Mouse (Mus musculus): ENCODE measurements around the gene Psmd7.
A peak's percentile ranks its signal among the peaks of the same experiment; 100 is the strongest.
"Not testable (repeated sequence)": the region's sequence is repeated elsewhere in the genome, so short reads cannot be mapped to it uniquely, and the experiment has no call there.

Psmd7 gene

DNA sequence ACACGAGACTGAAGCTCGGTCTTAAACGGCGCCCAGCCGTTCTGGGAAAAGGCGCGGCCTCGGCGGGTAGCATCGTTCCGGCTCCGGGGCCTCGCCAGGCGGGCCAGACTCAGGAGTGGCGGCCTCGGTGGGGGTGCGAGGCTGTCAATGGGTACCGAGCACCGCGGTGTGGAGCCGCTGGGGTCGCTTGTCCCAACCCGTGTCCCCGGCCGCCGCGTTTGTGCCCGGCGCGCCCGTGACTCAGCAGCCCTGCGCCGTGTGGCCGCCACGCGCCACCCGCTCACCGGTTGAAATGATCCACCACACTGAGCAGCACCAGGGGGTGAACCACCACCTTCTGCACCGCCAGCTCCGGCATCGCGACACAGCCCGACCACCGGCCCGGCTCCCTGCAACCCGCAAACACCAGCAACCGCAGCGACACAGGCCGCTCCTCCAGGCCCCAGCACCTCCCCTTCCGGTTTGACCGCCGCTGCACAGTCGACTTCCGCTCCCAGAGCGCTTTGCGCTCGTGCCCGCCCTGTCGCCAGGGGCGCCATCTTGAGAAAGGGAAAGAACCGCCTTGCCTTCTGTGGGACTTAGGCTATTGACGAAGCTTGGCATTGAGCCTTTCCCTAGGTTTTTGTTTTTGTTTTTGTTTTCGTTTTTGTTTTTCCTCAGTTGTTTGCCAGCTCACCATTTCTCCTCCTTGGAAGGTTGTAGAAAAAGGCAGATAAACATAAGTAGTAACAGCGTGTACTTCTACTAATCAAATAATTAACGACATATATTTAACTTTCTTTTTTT lies at the start of gene Psmd7:
Gene Psmd7 (minus strand): TSS at position 470 of the 786 bp plus-strand sequence.
- DNase-seq (ENCODE audit: low spot score) = peak; percentile 98

- DNase-seq (ENCODE audit: low spot score) = no peak
Measured at GRCm38 (mm10) chr8:107633734-107634133, 45.5 kb upstream of the Psmd7 start.

- DNase-seq (ENCODE audit: low spot score) = no peak
Measured at GRCm38 (mm10) chr8:107629701-107630100, 41.4 kb upstream of the Psmd7 start.

- no peak for DNase-seq (ENCODE audit: low spot score)
Measured at GRCm38 (mm10) chr8:107628501-107629149, 40.4 kb upstream of the Psmd7 start.

- no peak for DNase-seq (ENCODE audit: low spot score)
Measured at GRCm38 (mm10) chr8:107627881-107628280, 39.6 kb upstream of the Psmd7 start.

DNA sequence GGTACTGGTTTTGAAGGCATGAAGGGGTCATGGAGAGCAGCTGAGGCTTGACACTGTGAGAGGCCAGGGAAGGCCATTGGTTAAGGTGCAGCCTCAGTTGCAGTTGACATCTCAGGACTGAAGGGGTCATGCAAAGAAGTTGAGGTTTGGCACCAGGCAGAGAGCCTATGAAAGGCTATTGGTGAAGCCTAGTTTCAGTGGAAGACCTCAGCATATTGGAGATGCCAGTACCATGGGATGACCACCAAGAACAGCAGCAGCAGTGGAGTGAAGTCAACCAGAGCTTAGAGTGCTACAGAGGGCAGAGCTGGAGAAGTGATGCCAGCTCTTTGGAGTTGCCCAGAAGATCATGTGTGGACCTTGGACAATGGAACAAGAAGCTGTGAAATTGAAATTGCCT lies 36.0 kb upstream of the Psmd7 start:
- not testable (repeated sequence) for DNase-seq (ENCODE audit: low spot score)

DNA sequence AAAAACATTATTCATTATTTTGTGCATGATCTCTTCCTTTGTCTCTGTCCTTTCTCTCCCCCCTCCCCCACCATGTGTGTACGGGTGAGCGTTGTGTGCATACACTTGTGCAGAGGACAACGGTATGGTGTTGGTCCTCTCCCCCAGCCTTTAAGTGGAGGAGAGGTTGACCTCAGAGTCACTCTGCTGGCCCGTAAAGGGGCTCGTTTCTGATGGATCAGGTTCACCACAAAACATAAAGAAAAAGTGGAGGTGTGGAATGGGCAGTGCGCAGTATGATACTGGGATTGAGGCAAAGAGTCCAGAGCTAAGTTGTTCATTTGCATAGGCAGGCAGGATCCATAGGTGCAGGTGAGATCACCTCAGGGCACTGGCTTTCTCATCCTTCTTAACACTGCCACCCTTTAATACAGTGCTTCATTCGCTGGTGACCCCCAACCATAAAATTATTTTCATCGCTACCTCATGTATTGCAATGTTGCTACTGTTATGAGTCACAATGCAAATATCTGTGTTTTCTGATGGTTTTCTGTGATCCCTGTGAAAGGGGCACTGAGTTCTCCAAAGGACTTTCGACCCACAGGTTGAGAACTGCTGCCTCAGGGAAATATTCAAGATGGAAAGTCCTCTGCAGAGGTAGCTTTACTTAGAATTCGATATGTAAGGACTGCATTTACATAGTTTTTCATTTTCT lies 33.8 kb upstream of the Psmd7 start:
- no peak for DNase-seq (ENCODE audit: low spot score)

GRCm38 (mm10) chr8:107621136-107621535 lies 32.9 kb upstream of the Psmd7 start:
- DNase-seq (ENCODE audit: low spot score) = peak; percentile 17

DNA sequence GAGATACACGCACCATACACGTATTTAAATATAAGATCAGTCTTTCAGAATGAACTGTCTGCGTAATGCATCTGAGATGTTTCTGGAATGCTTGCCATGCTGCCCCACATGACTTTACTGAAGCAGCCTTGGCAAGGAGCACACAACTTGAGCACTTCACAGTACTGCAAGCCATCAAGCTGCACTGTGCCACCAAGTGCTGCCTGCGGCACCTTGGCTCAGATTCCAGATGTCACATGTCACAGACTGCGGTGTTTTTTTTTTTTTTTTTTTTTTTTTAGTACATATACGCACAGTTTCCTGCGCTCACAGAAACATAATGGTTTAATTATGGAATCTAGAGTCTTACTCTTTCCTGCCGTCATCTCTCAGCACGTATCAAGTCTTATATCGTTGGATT lies 30.2 kb upstream of the Psmd7 start:
- DNase-seq (ENCODE audit: low spot score) = no peak

GRCm38 (mm10) chr8:107613411-107613810 lies 25.1 kb upstream of the Psmd7 start:
- no peak for DNase-seq (ENCODE audit: low spot score)

- DNase-seq (ENCODE audit: low spot score) = no peak
Measured at GRCm38 (mm10) chr8:107610845-107611244, 22.6 kb upstream of the Psmd7 start.

DNA sequence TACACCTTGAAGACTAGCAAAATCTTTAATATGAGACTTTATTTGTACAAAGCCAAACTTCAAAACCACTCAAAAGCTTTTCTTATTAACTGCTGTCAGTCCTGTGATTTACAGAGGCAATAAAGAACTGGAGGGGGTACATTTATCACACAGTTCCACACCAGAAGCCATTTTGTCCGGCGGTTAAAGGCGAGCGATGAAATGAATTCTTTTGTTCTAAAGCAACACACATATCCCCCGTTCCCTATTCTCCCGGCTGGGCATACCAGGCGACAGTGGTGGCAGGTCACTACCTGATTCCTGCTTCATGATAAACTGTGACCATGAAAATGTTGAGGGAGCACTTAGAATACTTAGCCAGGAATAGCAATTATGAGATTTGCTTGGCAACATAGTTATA lies 20.5 kb upstream of the Psmd7 start:
- no peak for DNase-seq (ENCODE audit: low spot score)

GRCm38 (mm10) chr8:107603026-107603425 lies 14.8 kb upstream of the Psmd7 start:
- DNase-seq (ENCODE audit: low spot score) = peak; percentile 78

DNA sequence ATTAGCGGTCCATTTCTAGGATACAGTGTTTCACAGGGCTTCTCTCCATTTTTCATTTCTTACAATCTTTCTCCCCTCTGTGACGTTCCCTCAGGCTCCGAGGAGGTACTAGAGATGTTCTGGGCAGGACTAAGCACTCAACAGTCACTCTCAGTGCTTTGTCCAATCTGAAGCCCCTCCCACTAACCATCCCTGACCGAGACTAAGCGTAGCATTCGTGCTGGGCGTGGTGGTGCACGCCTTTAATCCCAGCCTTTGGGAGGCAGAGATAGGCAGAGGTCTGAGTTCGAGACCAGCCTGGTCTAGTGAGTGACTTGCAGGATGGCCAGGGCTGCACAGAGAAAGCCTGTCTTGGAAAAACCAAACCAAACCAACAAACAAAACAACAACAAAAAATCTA lies 11.4 kb upstream of the Psmd7 start:
- DNase-seq (ENCODE audit: low spot score) = no peak

DNA sequence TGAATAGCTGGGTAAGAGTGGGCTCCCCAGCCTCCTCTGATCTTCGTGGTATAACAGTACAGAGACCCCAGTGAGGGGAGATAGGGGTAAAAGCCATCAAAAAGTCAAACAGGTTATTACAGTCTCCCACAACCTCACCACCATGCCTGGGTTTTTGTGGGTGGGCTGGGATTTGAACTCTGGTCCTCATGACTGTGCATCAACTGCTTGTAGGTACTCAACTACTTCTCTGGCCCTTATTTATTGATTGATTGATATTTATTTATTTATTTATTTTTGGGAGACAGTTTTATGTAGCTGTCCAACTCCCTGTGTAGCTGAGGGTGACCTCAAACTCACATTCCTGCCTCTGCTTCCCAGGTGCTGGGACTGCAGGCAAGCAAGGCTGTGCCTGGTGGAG lies 9.5 kb upstream of the Psmd7 start:
- DNase-seq (ENCODE audit: low spot score) = no peak

DNA sequence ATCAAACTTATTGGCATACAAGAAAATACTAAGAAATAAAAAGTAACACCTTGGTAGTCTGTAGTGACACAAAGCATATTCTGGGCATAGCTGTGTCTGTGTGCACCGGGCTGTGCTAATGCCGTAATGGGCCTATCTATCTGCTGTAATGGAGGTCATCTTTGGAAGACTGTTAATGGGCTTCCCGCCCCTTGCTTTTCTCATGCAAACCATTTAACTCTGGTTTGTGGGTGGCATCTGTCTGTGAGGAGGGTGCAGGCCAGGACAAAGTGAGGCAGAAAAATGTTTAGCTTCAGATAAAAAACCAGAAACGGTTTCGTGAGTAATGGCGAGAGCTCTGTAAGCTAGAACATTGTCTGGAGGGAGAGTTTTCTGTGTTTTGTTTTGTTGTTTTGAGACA lies 6.6 kb upstream of the Psmd7 start:
- DNase-seq (ENCODE audit: low spot score) = no peak

DNA sequence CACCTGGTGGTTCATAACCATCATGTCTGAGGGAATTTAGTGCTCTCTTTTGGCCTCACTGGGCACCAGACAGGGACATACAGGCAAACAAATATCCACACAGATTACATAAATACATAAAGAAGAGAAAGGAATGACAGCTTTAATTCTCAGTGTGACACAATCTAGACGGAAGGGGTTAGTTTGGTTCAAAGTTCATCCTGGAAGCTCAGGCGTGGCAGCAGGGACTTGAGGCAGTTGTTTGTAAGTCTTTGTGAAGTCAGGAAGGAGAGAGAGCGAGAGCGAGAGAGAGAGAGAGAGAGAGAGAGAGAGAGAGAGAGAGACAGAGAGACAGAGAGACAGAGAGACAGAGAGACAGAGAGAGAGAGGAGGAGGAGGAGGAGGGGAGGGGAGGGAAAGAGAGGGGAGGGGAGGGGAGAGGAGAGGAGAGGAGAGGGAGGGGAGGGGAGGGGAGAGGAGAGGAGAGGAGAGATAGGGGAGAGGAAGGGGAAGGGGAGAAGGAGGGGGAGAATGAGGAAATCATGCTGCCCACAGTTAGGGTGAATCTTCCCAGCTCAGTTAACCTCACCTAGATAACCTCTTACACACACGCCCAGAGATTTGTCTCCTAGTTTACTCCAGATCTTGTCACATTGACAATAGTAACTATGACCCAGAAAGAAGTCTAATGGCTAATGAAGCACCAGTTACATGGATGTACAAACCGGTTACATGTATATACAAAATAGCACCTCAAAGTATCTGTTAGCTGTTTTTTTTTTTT lies 5.9 kb upstream of the Psmd7 start:
- DNase-seq (ENCODE audit: low spot score) = no peak

DNA sequence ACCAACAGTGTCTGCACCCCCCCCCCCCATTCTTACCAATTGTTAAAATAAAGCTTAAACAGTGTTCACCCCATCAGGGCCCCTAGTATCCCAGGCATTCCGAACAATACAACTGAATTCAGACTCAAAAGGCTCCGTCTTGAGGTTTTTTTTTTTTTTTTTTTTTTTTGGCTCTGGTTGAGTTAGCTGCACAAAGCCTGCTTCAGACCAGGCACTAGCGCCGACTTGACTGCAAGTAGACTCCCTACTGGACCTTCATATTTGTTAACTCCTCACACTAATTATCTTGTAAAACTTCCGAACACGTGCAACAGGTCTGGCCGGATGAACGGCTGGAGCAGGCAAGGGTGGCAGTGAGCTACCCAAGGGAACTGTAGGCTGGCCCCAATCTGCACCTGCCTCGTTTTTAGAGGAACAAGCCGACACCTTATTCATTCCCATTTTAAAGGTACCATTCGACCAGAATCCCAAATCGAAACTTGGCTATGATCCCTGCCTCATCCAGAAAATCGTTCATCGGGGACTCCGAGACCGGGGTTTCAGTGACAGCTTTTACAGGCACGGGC lies 752 bp downstream of the Psmd7 start:
- no peak for DNase-seq (ENCODE audit: low spot score)

GRCm38 (mm10) chr8:107582136-107582535 lies 6.1 kb downstream of the Psmd7 start:
- no peak for DNase-seq (ENCODE audit: low spot score)

- no peak for DNase-seq (ENCODE audit: low spot score)
Measured at GRCm38 (mm10) chr8:107581536-107581935, 6.7 kb downstream of the Psmd7 start.

- no peak for DNase-seq (ENCODE audit: low spot score)
Measured at GRCm38 (mm10) chr8:107580879-107581278, 7.4 kb downstream of the Psmd7 start.

DNA sequence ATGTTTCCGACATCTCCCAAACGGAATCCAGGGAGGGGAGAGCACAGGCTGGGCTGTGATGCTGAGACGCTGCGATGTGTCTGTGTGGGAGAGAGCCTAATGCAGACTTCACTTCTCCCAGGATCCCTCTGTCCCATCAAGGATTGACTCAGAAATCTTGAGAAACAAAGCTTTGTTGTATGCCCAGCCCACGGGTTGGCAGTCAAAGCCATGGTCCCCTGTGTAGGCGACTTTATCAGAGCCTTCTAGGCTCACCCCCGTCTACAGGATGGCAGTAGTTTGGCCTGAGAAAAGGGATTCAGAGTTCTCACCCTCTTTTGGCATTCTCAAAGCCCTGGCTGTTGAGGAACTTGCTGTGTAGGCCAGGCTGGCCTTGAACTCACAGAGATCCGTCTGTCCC lies 9.7 kb downstream of the Psmd7 start:
- no peak for DNase-seq (ENCODE audit: low spot score)
